ENCODE assay signal across 19 mouse cellular contexts in genomic region chr2:139132121-139132520, GRCm38 (mm10).
DNase-seq lines count a peak whose midpoint lies in the region; ATAC-seq and TF ChIP-seq lines count a peak whose summit lies in the region.
"Had no signal": no experiment of that assay in that cellular context is flagged by ENCODE, and none has a peak within 500 bp of the region (broad histone marks: within the 10 kb centered on the region; RNA-seq: fewer than 3 reads in every experiment).

No protein-coding gene starts in this region.

- no peak overlapping the region for H3K4me2 ChIP-seq in hindbrain, embryonic 14.5 days (replicated peaks)
- no peak overlapping the region for H3K4me2 ChIP-seq in hindbrain, embryonic 12.5 days (replicated peaks)
- no peak overlapping the region for H3K4me2 ChIP-seq in lung, embryonic 14.5 days
- H3K4me2 ChIP-seq: heart, embryonic 13.5 days; kidney, embryonic 15.5 days; limb, embryonic 15.5 days; midbrain, embryonic 12.5 days had no signal

- peak; percentile 24; the same call in 1 of the 2 replicates for TF ChIP-seq CTCF in lung, embryonic 14.5 days (IDR thresholded peaks at IDR 0.05; ENCODE audit: low read depth)
- TF ChIP-seq CTCF in brain, embryonic 14.5 days (IDR thresholded peaks at IDR 0.05; ENCODE audit: borderline replicate concordance, extremely low read depth, insufficient read depth, insufficient read length): no peak

- WGBS in hindbrain, embryonic 14.5 days: 59% methylated on average over 1 of the region's 1 CpGs
- 71% methylated on average over 1 of the region's 1 CpGs for WGBS in hindbrain, embryonic 12.5 days
- 58% methylated on average over 1 of the region's 1 CpGs for WGBS in lung, embryonic 14.5 days

- no peaks in the 10 kb centered on the region for H3K36me3 ChIP-seq in hindbrain, embryonic 14.5 days (replicated peaks; ENCODE audit: control insufficient read depth, insufficient read depth)
- no peaks in the 10 kb centered on the region for H3K36me3 ChIP-seq in hindbrain, embryonic 12.5 days
- H3K36me3 ChIP-seq in lung, embryonic 14.5 days (ENCODE audit: insufficient read depth): no peaks in the 10 kb centered on the region
- H3K36me3 ChIP-seq: heart, embryonic 13.5 days; kidney, embryonic 15.5 days; limb, embryonic 15.5 days; midbrain, embryonic 12.5 days had no signal

- H3K9me3 ChIP-seq in hindbrain, embryonic 14.5 days (ENCODE audit: control insufficient read depth, low read length): no peaks in the 10 kb centered on the region
- H3K9me3 ChIP-seq in hindbrain, embryonic 12.5 days (replicated peaks): no peaks in the 10 kb centered on the region
- H3K9me3 ChIP-seq in lung, embryonic 14.5 days (ENCODE audit: low read depth, low read length): no peaks in the 10 kb centered on the region
- H3K9me3 ChIP-seq: heart, embryonic 13.5 days; kidney, embryonic 15.5 days; limb, embryonic 15.5 days; midbrain, embryonic 12.5 days had no signal

- H3K27me3 ChIP-seq in hindbrain, embryonic 14.5 days (ENCODE audit: control insufficient read depth, insufficient read depth, low read length): no peaks in the 10 kb centered on the region
- H3K27me3 ChIP-seq in hindbrain, embryonic 12.5 days: no peaks in the 10 kb centered on the region
- no peaks in the 10 kb centered on the region for H3K27me3 ChIP-seq in lung, embryonic 14.5 days (ENCODE audit: insufficient read depth, low read length)
- H3K27me3 ChIP-seq: heart, embryonic 13.5 days; kidney, embryonic 15.5 days; limb, embryonic 15.5 days; midbrain, embryonic 12.5 days had no signal

- peak; percentile 9 to 13 for DNase-seq in cerebellum, postnatal 10 days
- DNase-seq in cerebellum, adult 11-12 months: no peak
- peak; percentile 26 for DNase-seq in hindbrain, embryonic 14.5 days (ENCODE audit: low spot score)
- DNase-seq in lung, embryonic 14.5 days: peak; percentile 39
- DNase-seq in lung, postnatal 10 days: no peak
- peak; percentile 49 for DNase-seq in brain, embryonic 14.5 days (ENCODE audit: low read depth)
- no peak for DNase-seq in left cerebral cortex, adult 18-20 months (ENCODE audit: low spot score in 2 of 2)
- DNase-seq: adrenal gland, adult 8-10 months; gastrocnemius, postnatal 36 days; heart, postnatal 4 days; lung, postnatal 4 days; spleen, adult 18-20 months; thymus, adult 2 months had no signal

- no peak overlapping the region for H3K4me3 ChIP-seq in hindbrain, embryonic 14.5 days (replicated peaks; ENCODE audit: low read length)
- H3K4me3 ChIP-seq in hindbrain, embryonic 12.5 days: no peak overlapping the region
- no peak overlapping the region for H3K4me3 ChIP-seq in lung, embryonic 14.5 days (ENCODE audit: low read depth, low read length)
- H3K4me3 ChIP-seq: heart, embryonic 13.5 days; kidney, embryonic 15.5 days; limb, embryonic 15.5 days; midbrain, embryonic 12.5 days had no signal

- no peak overlapping the region for H3K27ac ChIP-seq in hindbrain, embryonic 14.5 days
- H3K27ac ChIP-seq in hindbrain, embryonic 12.5 days: no peak overlapping the region
- no peak overlapping the region for H3K27ac ChIP-seq in lung, embryonic 14.5 days (ENCODE audit: low read depth)
- H3K27ac ChIP-seq: heart, embryonic 13.5 days; kidney, embryonic 15.5 days; limb, embryonic 15.5 days; midbrain, embryonic 12.5 days had no signal

- TF ChIP-seq POLR2A in brain, embryonic 14.5 days (IDR thresholded peaks at IDR 0.05; ENCODE audit: borderline replicate concordance, extremely low read depth, insufficient read depth, insufficient read length, poor library complexity, severe bottlenecking): no peak

- no peak for ATAC-seq in hindbrain, embryonic 14.5 days (ENCODE audit: low FRiP score)
- no peak for ATAC-seq in hindbrain, embryonic 12.5 days (ENCODE audit: low FRiP score)
- peak; percentile 62; the same call in 1 of the 2 replicates for ATAC-seq in lung, embryonic 14.5 days (ENCODE audit: insufficient read depth)
- ATAC-seq: inflammation-experienced regulatory T-cells, adult 6 months had no signal

- no peak overlapping the region for H3K9ac ChIP-seq in hindbrain, embryonic 14.5 days
- H3K9ac ChIP-seq in hindbrain, embryonic 12.5 days: no peak overlapping the region
- H3K9ac ChIP-seq in lung, embryonic 14.5 days: no peak overlapping the region
- H3K9ac ChIP-seq: heart, embryonic 13.5 days; kidney, embryonic 15.5 days; limb, embryonic 15.5 days; midbrain, embryonic 12.5 days had no signal

- no peaks in the 10 kb centered on the region for H3K4me1 ChIP-seq in hindbrain, embryonic 14.5 days (replicated peaks; ENCODE audit: control insufficient read depth, insufficient read depth, low read length)
- H3K4me1 ChIP-seq in hindbrain, embryonic 12.5 days: no peaks in the 10 kb centered on the region
- no peaks in the 10 kb centered on the region for H3K4me1 ChIP-seq in lung, embryonic 14.5 days (ENCODE audit: insufficient read depth)
- H3K4me1 ChIP-seq: heart, embryonic 13.5 days; kidney, embryonic 15.5 days; limb, embryonic 15.5 days; midbrain, embryonic 12.5 days had no signal

Comparison
In these comparisons a context has a peak if more than half of its experiments do, and no peak if none do; other contexts are left out.
1. DNase-seq: peak in cerebellum, postnatal 10 days (2 of 2), hindbrain, embryonic 14.5 days (single experiment), lung, embryonic 14.5 days (single experiment) and brain, embryonic 14.5 days (single experiment); none in cerebellum, adult 11-12 months (single experiment), lung, postnatal 10 days (single experiment) and left cerebral cortex, adult 18-20 months (0 of 2).